Mouse (Mus musculus): ENCODE measurements around the gene Lcn3. TPM values are rescaled to one million over a fixed set of nuclear protein-coding genes. Genes with fewer than 3 reads are reported as not detected.

Lcn3 gene
- total RNA-seq, 2 experiments from 2014 or later: not detected

Other genes starting within 250 kb of the Lcn3 start
- gene Traf2, start 218.6 kb upstream of the Lcn3 start, total RNA-seq (2021): 10 to 100 TPM; 16.1 to 18.3 TPM
- gene Edf1, start 207.7 kb upstream of the Lcn3 start, total RNA-seq (2021): 100 to 1,000 TPM; 188 to 189 TPM
- gene Mamdc4, start 190.7 kb upstream of the Lcn3 start, total RNA-seq (2021): 1 to 10 TPM; 1.8 to 2.2 TPM
- gene Phpt1, start 190.3 kb upstream of the Lcn3 start, total RNA-seq (2021): 100 to 1,000 TPM in 1 of 2 experiments, 10 to 100 TPM in 1; 93.8 to 101 TPM
- under 1 TPM; 0.10 to 0.12 TPM for gene Ajm1, start 183.8 kb upstream of the Lcn3 start, total RNA-seq (2021)
- gene Rabl6, start 157.0 kb upstream of the Lcn3 start, total RNA-seq (2021): 10 to 100 TPM; 49.4 to 57.6 TPM
- gene Ccdc183, start 147.9 kb upstream of the Lcn3 start, total RNA-seq (2021): not detected
- 10 to 100 TPM; 22.1 to 24.6 TPM for gene Tmem141, start 143.6 kb upstream of the Lcn3 start, total RNA-seq (2021)
- 1 to 10 TPM; 2.7 to 3.7 TPM for gene Fcna, start 137.5 kb upstream of the Lcn3 start, total RNA-seq (2021)
- 1 to 10 TPM in 1 of 2 experiments, under 1 TPM in 1; 0.99 to 1.0 TPM for gene Lcn8, start 112.4 kb upstream of the Lcn3 start, total RNA-seq (2021)
- not detected for gene Lcn5, start 107.6 kb upstream of the Lcn3 start, total RNA-seq (2021)
- not detected for gene Lcn6, start 88.8 kb upstream of the Lcn3 start, total RNA-seq (2021)
- not detected for gene Lcn10, start 82.8 kb upstream of the Lcn3 start, total RNA-seq (2021)
- not detected for gene Obp2a, start 65.5 kb upstream of the Lcn3 start, total RNA-seq (2021)
- gene Bmyc, start 58.8 kb upstream of the Lcn3 start, total RNA-seq (2021): 10 to 100 TPM; 14.6 to 15.6 TPM
- gene Obp2b, start 28.6 kb upstream of the Lcn3 start, total RNA-seq (2021): not detected
- gene Lcn11, start 11.4 kb downstream of the Lcn3 start, total RNA-seq (2021): not detected
- gene Gm13539, start 16.7 kb downstream of the Lcn3 start, total RNA-seq (2021): not detected
- gene Glt6d1, start 50.3 kb downstream of the Lcn3 start, total RNA-seq (2021): not detected
- not detected for gene Lcn9, start 57.6 kb downstream of the Lcn3 start, total RNA-seq (2021)
- not detected for gene Sohlh1, start 81.7 kb downstream of the Lcn3 start, total RNA-seq (2021)
- 1 to 10 TPM in 1 of 2 experiments, under 1 TPM in 1; 0.62 to 1.1 TPM for gene Kcnt1, start 98.2 kb downstream of the Lcn3 start, total RNA-seq (2021)
- gene Camsap1, start 217.7 kb downstream of the Lcn3 start, total RNA-seq (2021): 10 to 100 TPM; 36.3 to 37.1 TPM